Comparison of ENCODE assay signal across 29 mouse cellular contexts in the genomic region with DNA sequence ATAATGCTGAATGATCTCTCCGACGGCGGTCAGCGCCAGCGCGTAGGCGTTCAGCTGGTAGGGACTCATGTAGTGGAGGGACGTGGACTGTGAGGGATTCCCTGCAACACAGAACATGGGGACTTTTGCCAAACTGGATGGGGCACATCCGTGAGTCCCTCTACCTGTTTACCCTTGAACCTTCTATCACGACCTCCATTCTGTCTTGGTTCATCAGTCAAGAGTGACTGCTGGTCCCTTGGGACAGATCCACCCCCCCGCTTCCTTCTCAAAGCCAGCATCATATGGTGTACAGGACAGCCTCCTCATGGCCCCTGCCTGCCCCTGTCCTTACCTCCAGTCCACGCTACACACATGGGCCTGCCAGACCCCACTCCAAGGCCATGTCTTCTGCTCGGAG. TPM values are rescaled to one million over a fixed set of nuclear protein-coding genes. Genes with fewer than 3 reads are reported as not detected.
"Had no signal": no experiment of that assay in that cellular context is flagged by ENCODE, and none has a peak within 500 bp of the region (broad histone marks: within the 10 kb centered on the region; RNA-seq: fewer than 3 reads in every experiment).

No protein-coding gene starts in this region.

- H3K27ac ChIP-seq: gastrocnemius, adult 2 months; heart, embryonic 10.5 days; hindbrain, embryonic 10.5 days; hindbrain, embryonic 12.5 days; hindbrain, embryonic 14.5 days; intestine, embryonic 15.5 days; kidney, embryonic 15.5 days; kidney, postnatal 0 days; limb, embryonic 13.5 days; limb, embryonic 15.5 days had no signal

- H3K27me3 ChIP-seq: intestine, embryonic 15.5 days; kidney, embryonic 15.5 days; limb, embryonic 15.5 days had no signal

- H3K9ac ChIP-seq: heart, embryonic 12.5 days; hindbrain, embryonic 12.5 days; hindbrain, embryonic 14.5 days; intestine, embryonic 15.5 days; kidney, embryonic 15.5 days; limb, embryonic 13.5 days; limb, embryonic 15.5 days had no signal

- H3K36me3 ChIP-seq: hindbrain, embryonic 10.5 days; hindbrain, embryonic 12.5 days; intestine, embryonic 15.5 days; kidney, embryonic 15.5 days; limb, embryonic 13.5 days had no signal

- ATAC-seq: hindbrain, embryonic 16.5 days; inflammation-experienced regulatory T-cells, adult 6 months; intestine, embryonic 15.5 days; intestine, postnatal 0 days had no signal

- H3K4me2 ChIP-seq: heart, embryonic 12.5 days; hindbrain, embryonic 12.5 days; hindbrain, embryonic 14.5 days; intestine, embryonic 15.5 days; kidney, embryonic 15.5 days; limb, embryonic 13.5 days; limb, embryonic 15.5 days had no signal

- H3K4me3 ChIP-seq: gastrocnemius, adult 2 months; heart, embryonic 10.5 days; heart, embryonic 12.5 days; hindbrain, embryonic 10.5 days; hindbrain, embryonic 12.5 days; intestine, embryonic 15.5 days; kidney, embryonic 15.5 days; limb, embryonic 13.5 days; limb, embryonic 15.5 days had no signal

- H3K9me3 ChIP-seq: hindbrain, embryonic 12.5 days; intestine, embryonic 15.5 days; kidney, embryonic 15.5 days; limb, embryonic 13.5 days; limb, embryonic 15.5 days had no signal

- DNase-seq: gastrocnemius, adult 2 months; gastrocnemius, postnatal 10 days; gastrocnemius, postnatal 25 days; heart, adult 18-20 months; heart, postnatal 10 days; heart, postnatal 4 days; kidney, adult 18-20 months; kidney, adult 8-10 months; kidney, postnatal 14 days; kidney, postnatal 36 days; layer of hippocampus, adult 9-11 months; layer of hippocampus, postnatal 36 days; left cerebral cortex, postnatal 4 days had no signal

RNA-seq across cellular contexts. Expression of a gene that starts 48.4 kb away (rescaled TPM):
- total RNA-seq: layer of hippocampus, adult 18-20 months; layer of hippocampus, postnatal 36 days; left cerebral cortex, adult 18-20 months had no signal
- polyA plus RNA-seq: hindbrain, embryonic 10.5 days; hindbrain, embryonic 14.5 days; inflammation-experienced regulatory T-cells, adult 6 months; limb, embryonic 11.5 days had no signal
